In the genomic region with DNA sequence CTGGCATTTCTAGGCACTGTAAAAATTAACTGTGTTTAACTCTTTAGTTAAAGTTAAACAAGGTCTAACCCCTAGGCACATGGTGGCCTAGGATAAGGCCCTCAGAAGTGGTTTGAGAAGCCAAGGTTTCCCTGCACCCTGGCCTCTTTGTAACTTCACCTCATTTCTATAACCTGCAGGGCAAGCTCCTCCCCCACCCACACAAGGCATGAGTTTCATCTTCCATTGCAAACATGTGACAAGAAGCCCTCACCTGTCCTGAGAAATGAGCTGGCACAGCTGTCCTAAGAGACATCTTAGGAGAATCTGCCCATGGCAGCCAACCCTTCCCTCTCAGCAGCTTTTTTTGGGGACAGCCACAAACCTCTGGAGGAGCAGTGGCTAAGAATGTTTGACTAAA, we compare ENCODE assay signal across 8 mouse cellular contexts. TPM values are rescaled to one million over a fixed set of nuclear protein-coding genes. Genes with fewer than 3 reads are reported as not detected.
DNase-seq lines count a peak whose midpoint lies in the region; ATAC-seq lines count a peak whose summit lies in the region.

No protein-coding gene starts in this region.

- no peak overlapping the region for H3K27ac ChIP-seq in neural tube, embryonic 11.5 days (ENCODE audit: low read depth, low read length)
- H3K27ac ChIP-seq in forebrain, embryonic 16.5 days (ENCODE audit: low read length): no peak overlapping the region
- H3K27ac ChIP-seq in limb, embryonic 12.5 days: no peak overlapping the region
- H3K27ac ChIP-seq in stomach, embryonic 14.5 days (ENCODE audit: low read length): no peak overlapping the region

- no peak overlapping the region for H3K9ac ChIP-seq in neural tube, embryonic 11.5 days (ENCODE audit: low read length)
- H3K9ac ChIP-seq in forebrain, embryonic 16.5 days (replicated peaks; ENCODE audit: low read depth, low read length): no peak overlapping the region; the same call in 1 of the 2 replicates
- H3K9ac ChIP-seq in limb, embryonic 12.5 days (replicated peaks): peak overlapping the region; percentile 31; the same call in 1 of the 2 replicates
- no peak overlapping the region for H3K9ac ChIP-seq in stomach, embryonic 14.5 days (replicated peaks; ENCODE audit: low read depth, low read length)

- H3K4me3 ChIP-seq in neural tube, embryonic 11.5 days (ENCODE audit: low read depth, low read length): peak overlapping the region; percentile 89; the same call in 1 of the 2 replicates
- H3K4me3 ChIP-seq in forebrain, embryonic 16.5 days (replicated peaks; ENCODE audit: low read length): peak overlapping the region; percentile 71
- peak overlapping the region; percentile 82; the same call in 1 of the 2 replicates for H3K4me3 ChIP-seq in limb, embryonic 12.5 days (replicated peaks)
- H3K4me3 ChIP-seq in stomach, embryonic 14.5 days (ENCODE audit: low read depth, low read length): peak overlapping the region; percentile 89

- ATAC-seq in neural tube, embryonic 11.5 days (ENCODE audit: insufficient read depth, low FRiP score, low TSS enrichment): no peak
- no peak for ATAC-seq in forebrain, embryonic 16.5 days
- no peak for ATAC-seq in limb, embryonic 12.5 days (ENCODE audit: insufficient number of reproducible peaks, insufficient read depth, low FRiP score, low TSS enrichment, low read depth)
- ATAC-seq in stomach, embryonic 14.5 days (ENCODE audit: insufficient number of reproducible peaks, insufficient read depth, low FRiP score, low read depth): no peak

- peaks cover 25% of the 10 kb centered on the region for H3K4me1 ChIP-seq in neural tube, embryonic 11.5 days (ENCODE audit: control insufficient read depth, insufficient read depth, low read length)
- H3K4me1 ChIP-seq in forebrain, embryonic 16.5 days (replicated peaks; ENCODE audit: control insufficient read depth, insufficient read depth, low read length): peaks cover 42% of the 10 kb centered on the region
- H3K4me1 ChIP-seq in limb, embryonic 12.5 days (replicated peaks): peaks cover 32% of the 10 kb centered on the region
- peaks cover 27% of the 10 kb centered on the region for H3K4me1 ChIP-seq in stomach, embryonic 14.5 days (ENCODE audit: control insufficient read depth, insufficient read depth, low read length)

- no peaks in the 10 kb centered on the region for H3K36me3 ChIP-seq in neural tube, embryonic 11.5 days (ENCODE audit: control insufficient read depth, insufficient read depth, low read length)
- H3K36me3 ChIP-seq in forebrain, embryonic 16.5 days (ENCODE audit: control insufficient read depth, insufficient read depth): no peaks in the 10 kb centered on the region
- H3K36me3 ChIP-seq in limb, embryonic 12.5 days: no peaks in the 10 kb centered on the region
- H3K36me3 ChIP-seq in stomach, embryonic 14.5 days (ENCODE audit: control insufficient read depth, insufficient read depth, low read length): no peaks in the 10 kb centered on the region

- H3K9me3 ChIP-seq in neural tube, embryonic 11.5 days (ENCODE audit: control insufficient read depth, low read length): no peaks in the 10 kb centered on the region
- H3K9me3 ChIP-seq in forebrain, embryonic 16.5 days (ENCODE audit: control insufficient read depth, low read length): no peaks in the 10 kb centered on the region
- no peaks in the 10 kb centered on the region for H3K9me3 ChIP-seq in limb, embryonic 12.5 days
- H3K9me3 ChIP-seq in stomach, embryonic 14.5 days (ENCODE audit: control insufficient read depth, low read depth, low read length): no peaks in the 10 kb centered on the region

- H3K4me2 ChIP-seq in neural tube, embryonic 11.5 days (ENCODE audit: low read depth): peak overlapping the region; percentile 85
- peak overlapping the region; percentile 85 for H3K4me2 ChIP-seq in forebrain, embryonic 16.5 days (ENCODE audit: low read length)
- H3K4me2 ChIP-seq in limb, embryonic 12.5 days: peak overlapping the region; percentile 81
- H3K4me2 ChIP-seq in stomach, embryonic 14.5 days (replicated peaks; ENCODE audit: low read depth, low read length): peak overlapping the region; percentile 86

- no peak for DNase-seq in neural tube, embryonic 11.5 days (ENCODE audit: low spot score)
- no peak for DNase-seq in neural tube, embryonic 10.5 days (ENCODE audit: extremely low spot score, low spot score)
- no peak for DNase-seq in urinary bladder, postnatal 14 days (ENCODE audit: low spot score)
- no peak for DNase-seq in left cerebral cortex, adult 8-10 months (ENCODE audit: low spot score in 2 of 2)
- no peak for DNase-seq in cerebellum, postnatal 4 days (ENCODE audit: low spot score in 2 of 2)

- no peaks in the 10 kb centered on the region for H3K27me3 ChIP-seq in neural tube, embryonic 11.5 days (ENCODE audit: control insufficient read depth, insufficient read depth, low read length)
- H3K27me3 ChIP-seq in forebrain, embryonic 16.5 days (replicated peaks; ENCODE audit: control insufficient read depth, insufficient read depth, low read length): no peaks in the 10 kb centered on the region
- no peaks in the 10 kb centered on the region for H3K27me3 ChIP-seq in limb, embryonic 12.5 days
- no peaks in the 10 kb centered on the region for H3K27me3 ChIP-seq in stomach, embryonic 14.5 days (ENCODE audit: control insufficient read depth, insufficient read depth, low read length)

RNA-seq across cellular contexts. Expression of a gene that starts 1.7 kb away (rescaled TPM):
- 118 and 125 TPM in 2 replicates for polyA plus RNA-seq in neural tube, embryonic 11.5 days (2014; fragmentation: Nextera tagmentation; extraction: Ambion mirVana)
- 90.0 and 102 TPM in 2 replicates for polyA plus RNA-seq in forebrain, embryonic 16.5 days (2015; fragmentation: Nextera tagmentation; extraction: Ambion mirVana)
- polyA plus RNA-seq in limb, embryonic 12.5 days (2016; fragmentation: Nextera tagmentation; extraction: Ambion mirVana): 68.4 and 70.1 TPM in 2 replicates
- 84.5 and 88.2 TPM in 2 replicates for polyA plus RNA-seq in stomach, embryonic 14.5 days (2014; fragmentation: Nextera tagmentation; extraction: Ambion mirVana)
- 10 to 100 TPM; 37.0 to 49.9 (median 44.1) TPM for total RNA-seq in left cerebral cortex, adult 8-10 months (2022)

RNA-seq across cellular contexts. Expression of a gene that starts 48.7 kb away (rescaled TPM):
- 48.5 and 48.8 TPM in 2 replicates for polyA plus RNA-seq in neural tube, embryonic 11.5 days (2014; fragmentation: Nextera tagmentation; extraction: Ambion mirVana)
- polyA plus RNA-seq in forebrain, embryonic 16.5 days (2015; fragmentation: Nextera tagmentation; extraction: Ambion mirVana): 71.5 and 85.2 TPM in 2 replicates
- polyA plus RNA-seq in limb, embryonic 12.5 days (2016; fragmentation: Nextera tagmentation; extraction: Ambion mirVana): 35.3 and 39.4 TPM in 2 replicates
- polyA plus RNA-seq in stomach, embryonic 14.5 days (2014; fragmentation: Nextera tagmentation; extraction: Ambion mirVana): 42.7 and 45.8 TPM in 2 replicates
- 100 to 1,000 TPM; 121 to 133 (median 125) TPM for total RNA-seq in left cerebral cortex, adult 8-10 months (2022)
